Mouse (Mus musculus) gastrocnemius, postnatal 25 days (tissue): Measurements from ENCODE around the gene Ctc1. TPM values are rescaled to one million over a fixed set of nuclear protein-coding genes. Genes with fewer than 3 reads are reported as not detected.

Experiments used
- microRNA-seq, 2 experiments: library from miRNA; unstranded; fragments of <30 nt; microRNA quantifications; one replicate each; pipeline ENCODE4 v1.2.0; 2021; ENCODE audit warnings: borderline replicate concordance in 2 of 2
- total RNA-seq, 2 experiments: library from RNA; stranded (reverse); gene quantifications; 1 replicate in 1 of 2; 2 replicates in 1 of 2; pipeline ENCODE4 v1.2.3; 2021

Gene Ctc1
- total RNA-seq, 2 experiments from 2014 or later, result 8.9 to 10.9 TPM

Small RNA genes lying within 50 kb of the gene (microRNA-seq; reads per million reads assigned to microRNA genes)
- gene Mir3062, result 0 to 1.5 reads per million in 2 experiments

Other genes starting within 250 kb of the Ctc1 start
- gene Ndel1, start 144.1 kb upstream of the Ctc1 start, total RNA-seq, result 10 to 100 TPM; 69.4 to 71.0 TPM
- gene Rnf222, start 127.4 kb upstream of the Ctc1 start, total RNA-seq, result not detected
- gene Rpl26, start 114.3 kb upstream of the Ctc1 start, total RNA-seq, result 100 to 1,000 TPM; 573 to 637 TPM
- not detected for gene Odf4, start 88.8 kb upstream of the Ctc1 start, total RNA-seq
- 1 to 10 TPM; 8.4 to 9.6 TPM for gene Arhgef15, start 58.4 kb upstream of the Ctc1 start, total RNA-seq
- 1 to 10 TPM; 3.8 to 4.6 TPM for gene Slc25a35, start 47.8 kb upstream of the Ctc1 start, total RNA-seq
- 10 to 100 TPM; 59.6 to 60.4 TPM for gene Rangrf, start 40.7 kb upstream of the Ctc1 start, total RNA-seq
- 1 to 10 TPM; 6.7 to 7.0 TPM for gene Pfas, start 7.5 kb upstream of the Ctc1 start, total RNA-seq
- under 1 TPM; 0.54 to 0.88 TPM for gene Aurkb, start 29.7 kb downstream of the Ctc1 start, total RNA-seq
- 10 to 100 TPM; 15.5 to 15.9 TPM for gene Borcs6, start 43.8 kb downstream of the Ctc1 start, total RNA-seq
- 1 to 10 TPM; 3.9 to 4.1 TPM for gene Tmem107, start 54.9 kb downstream of the Ctc1 start, total RNA-seq
- 10 to 100 TPM; 34.9 to 35.2 TPM for gene Vamp2, start 72.6 kb downstream of the Ctc1 start, total RNA-seq
- gene Per1, start 79.3 kb downstream of the Ctc1 start, total RNA-seq, result 10 to 100 TPM; 21.0 to 50.8 TPM
- not detected for gene Hes7, start 104.5 kb downstream of the Ctc1 start, total RNA-seq
- under 1 TPM in 1 of 2 experiments, not detected in 1; 0.21 TPM for gene 9130213A22Rik, start 106.7 kb downstream of the Ctc1 start, total RNA-seq
- not detected for gene Aloxe3, start 110.0 kb downstream of the Ctc1 start, total RNA-seq
- gene Alox12b, start 141.1 kb downstream of the Ctc1 start, total RNA-seq, result under 1 TPM in 1 of 2 experiments, not detected in 1; 0.18 TPM
- not detected for gene Alox8, start 181.9 kb downstream of the Ctc1 start, total RNA-seq
- not detected for gene Gucy2e, start 221.1 kb downstream of the Ctc1 start, total RNA-seq